Mouse (Mus musculus): ENCODE measurements around the gene Flad1. TPM values are rescaled to one million over a fixed set of nuclear protein-coding genes. Genes with fewer than 3 reads are reported as not detected.

Flad1 gene
- polyA plus RNA-seq, 1 experiment from 2014 or later: 37.8 TPM

Other genes starting within 250 kb of the Flad1 start
- gene Clk2, start 247.1 kb downstream of the Flad1 start, polyA plus RNA-seq (2015; fragmentation: Nextera tagmentation; extraction: Ambion mirVana): 24.9 and 32.9 TPM in 2 replicates
- gene Scamp3, start 234.4 kb downstream of the Flad1 start, polyA plus RNA-seq (2015; fragmentation: Nextera tagmentation; extraction: Ambion mirVana): 110 and 116 TPM in 2 replicates
- 27.5 and 31.3 TPM in 2 replicates for gene Fam189b, start 228.7 kb downstream of the Flad1 start, polyA plus RNA-seq (2015; fragmentation: Nextera tagmentation; extraction: Ambion mirVana)
- gene Gba, start 208.9 kb downstream of the Flad1 start, polyA plus RNA-seq (2015; fragmentation: Nextera tagmentation; extraction: Ambion mirVana): 43.5 and 46.7 TPM in 2 replicates
- gene Thbs3, start 196.7 kb downstream of the Flad1 start, polyA plus RNA-seq (2015; fragmentation: Nextera tagmentation; extraction: Ambion mirVana): 82.9 and 86.2 TPM in 2 replicates
- gene Mtx1, start 184.8 kb downstream of the Flad1 start, polyA plus RNA-seq (2015; fragmentation: Nextera tagmentation; extraction: Ambion mirVana): 158 and 165 TPM in 2 replicates
- 3.2 and 3.4 TPM in 2 replicates for gene Muc1, start 182.8 kb downstream of the Flad1 start, polyA plus RNA-seq (2015; fragmentation: Nextera tagmentation; extraction: Ambion mirVana)
- gene Krtcap2, start 165.9 kb downstream of the Flad1 start, polyA plus RNA-seq (2015; fragmentation: Nextera tagmentation; extraction: Ambion mirVana): 205 and 209 TPM in 2 replicates
- gene Trim46, start 165.6 kb downstream of the Flad1 start, polyA plus RNA-seq (2015; fragmentation: Nextera tagmentation; extraction: Ambion mirVana): 58.6 and 59.4 TPM in 2 replicates
- gene Dpm3, start 152.5 kb downstream of the Flad1 start, polyA plus RNA-seq (2015; fragmentation: Nextera tagmentation; extraction: Ambion mirVana): 74.6 and 75.9 TPM in 2 replicates
- gene Slc50a1, start 141.3 kb downstream of the Flad1 start, polyA plus RNA-seq (2015; fragmentation: Nextera tagmentation; extraction: Ambion mirVana): 31.8 and 37.5 TPM in 2 replicates
- 9.7 and 10.7 TPM in 2 replicates for gene Efna1, start 130.7 kb downstream of the Flad1 start, polyA plus RNA-seq (2015; fragmentation: Nextera tagmentation; extraction: Ambion mirVana)
- 21.8 and 22.5 TPM in 2 replicates for gene Efna3, start 88.9 kb downstream of the Flad1 start, polyA plus RNA-seq (2015; fragmentation: Nextera tagmentation; extraction: Ambion mirVana)
- gene Efna4, start 73.8 kb downstream of the Flad1 start, polyA plus RNA-seq (2015; fragmentation: Nextera tagmentation; extraction: Ambion mirVana): 8.8 and 11.4 TPM in 2 replicates
- gene Adam15, start 61.9 kb downstream of the Flad1 start, polyA plus RNA-seq (2015; fragmentation: Nextera tagmentation; extraction: Ambion mirVana): 28.2 and 34.2 TPM in 2 replicates
- 0.19 and 0.24 TPM in 2 replicates for gene Dcst2, start 49.9 kb downstream of the Flad1 start, polyA plus RNA-seq (2015; fragmentation: Nextera tagmentation; extraction: Ambion mirVana)
- gene Dcst1, start 46.6 kb downstream of the Flad1 start, polyA plus RNA-seq (2015; fragmentation: Nextera tagmentation; extraction: Ambion mirVana): 0.88 and 0.93 TPM in 2 replicates
- 0.45 and 0.54 TPM in 2 replicates for gene Zbtb7b, start 17.1 kb downstream of the Flad1 start, polyA plus RNA-seq (2015; fragmentation: Nextera tagmentation; extraction: Ambion mirVana)
- gene Lenep, start 9.1 kb downstream of the Flad1 start, polyA plus RNA-seq (2015; fragmentation: Nextera tagmentation; extraction: Ambion mirVana): 1.5 TPM in 1 of 2 replicates, not detected in the other
- 176 and 177 TPM in 2 replicates for gene Cks1b, start 6.5 kb upstream of the Flad1 start, polyA plus RNA-seq (2015; fragmentation: Nextera tagmentation; extraction: Ambion mirVana)
- gene Shc1, start 6.6 kb upstream of the Flad1 start, polyA plus RNA-seq (2015; fragmentation: Nextera tagmentation; extraction: Ambion mirVana): 17.3 and 17.8 TPM in 2 replicates
- 37.4 and 43.4 TPM in 2 replicates for gene Pygo2, start 18.3 kb upstream of the Flad1 start, polyA plus RNA-seq (2015; fragmentation: Nextera tagmentation; extraction: Ambion mirVana)
- gene Pbxip1, start 24.8 kb upstream of the Flad1 start, polyA plus RNA-seq (2015; fragmentation: Nextera tagmentation; extraction: Ambion mirVana): 12.2 and 14.1 TPM in 2 replicates
- 99.9 and 104 TPM in 2 replicates for gene Pmvk, start 42.7 kb upstream of the Flad1 start, polyA plus RNA-seq (2015; fragmentation: Nextera tagmentation; extraction: Ambion mirVana)
- 4.4 and 5.0 TPM in 2 replicates for gene Kcnn3, start 108.3 kb upstream of the Flad1 start, polyA plus RNA-seq (2015; fragmentation: Nextera tagmentation; extraction: Ambion mirVana)

Measured in midbrain, embryonic 13.5 days (tissue).